ENCODE assay signal across 36 mouse cellular contexts in the genomic region with DNA sequence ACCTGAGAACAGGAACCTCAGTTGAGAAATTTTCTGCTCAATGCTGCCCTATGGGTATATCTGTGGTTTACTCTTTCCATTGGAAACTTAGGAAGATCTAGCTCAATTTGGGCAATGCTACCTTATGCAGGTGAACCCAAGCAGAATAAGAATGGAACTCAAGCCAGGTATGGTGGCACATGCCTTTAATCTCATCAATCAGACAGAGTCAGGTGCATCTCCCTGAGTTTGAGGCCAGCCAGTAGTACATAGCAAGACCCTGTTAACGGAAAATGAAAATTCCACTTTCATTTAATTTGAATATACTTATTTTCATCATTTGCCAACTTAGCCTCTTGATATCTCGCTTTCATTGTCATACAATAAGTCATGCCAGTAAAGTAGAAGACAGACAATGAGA. TPM values are rescaled to one million over a fixed set of nuclear protein-coding genes. Genes with fewer than 3 reads are reported as not detected.
"Had no signal": no experiment of that assay in that cellular context is flagged by ENCODE, and none has a peak within 500 bp of the region (broad histone marks: within the 10 kb centered on the region; RNA-seq: fewer than 3 reads in every experiment).

No protein-coding gene starts in this region.

- DNase-seq: gastrocnemius, adult 2 months; gastrocnemius, postnatal 10 days; gastrocnemius, postnatal 25 days; heart, adult 18-20 months; heart, postnatal 10 days; heart, postnatal 4 days; kidney, adult 18-20 months; kidney, adult 8-10 months; kidney, postnatal 10 days; kidney, postnatal 25 days; kidney, postnatal 4 days; liver had no signal

- H3K27ac ChIP-seq: gastrocnemius, adult 2 months; hindbrain, embryonic 12.5 days; hindbrain, embryonic 14.5 days; intestine, embryonic 15.5 days; layer of hippocampus, adult 2 months; left cerebral cortex, adult 2 months; limb, embryonic 10.5 days; limb, embryonic 12.5 days had no signal

- ATAC-seq: hindbrain, embryonic 16.5 days; inflammation-experienced regulatory T-cells, adult 6 months; intestine, embryonic 15.5 days; intestine, postnatal 0 days had no signal

- H3K4me2 ChIP-seq: heart, embryonic 11.5 days; hindbrain, embryonic 12.5 days; hindbrain, embryonic 14.5 days; intestine, embryonic 15.5 days; limb, embryonic 12.5 days; liver, embryonic 11.5 days had no signal

- H3K9me3 ChIP-seq: hindbrain, embryonic 12.5 days; intestine, embryonic 15.5 days had no signal

- H3K4me3 ChIP-seq: gastrocnemius, adult 2 months; hindbrain, embryonic 12.5 days; intestine, embryonic 15.5 days; layer of hippocampus, adult 2 months; left cerebral cortex, adult 2 months; limb, embryonic 10.5 days; limb, embryonic 12.5 days had no signal

- H3K27me3 ChIP-seq: hindbrain, embryonic 12.5 days; intestine, embryonic 15.5 days; limb, embryonic 12.5 days had no signal

- H3K9ac ChIP-seq: hindbrain, embryonic 12.5 days; hindbrain, embryonic 14.5 days; intestine, embryonic 15.5 days; limb, embryonic 12.5 days had no signal

- H3K4me1 ChIP-seq: hindbrain, embryonic 12.5 days; intestine, embryonic 15.5 days; limb, embryonic 10.5 days; limb, embryonic 12.5 days had no signal

- H3K36me3 ChIP-seq: hindbrain, embryonic 12.5 days; intestine, embryonic 15.5 days; limb, embryonic 10.5 days; limb, embryonic 12.5 days had no signal

RNA-seq across cellular contexts. Expression of a gene that starts 2.1 kb away (rescaled TPM):
- total RNA-seq: gastrocnemius, adult 2 months; gastrocnemius, postnatal 10 days; gastrocnemius, postnatal 25 days; gastrocnemius, postnatal 4 days; heart, adult 18-20 months; heart, postnatal 10 days; heart, postnatal 25 days; heart, postnatal 4 days; layer of hippocampus, adult 2 months; layer of hippocampus, postnatal 10 days; layer of hippocampus, postnatal 25 days; left cerebral cortex, adult 2 months; left cerebral cortex, postnatal 14 days; left cerebral cortex, postnatal 36 days had no signal
- polyA plus RNA-seq: frontal cortex, adult 2 months; heart, embryonic 11.5 days; heart, embryonic 14.5 days; heart, embryonic 16.5 days; hindbrain, embryonic 12.5 days; hindbrain, embryonic 14.5 days; hindbrain, embryonic 16.5 days; intestine, embryonic 15.5 days; intestine, postnatal 0 days; kidney, embryonic 14.5 days; kidney, embryonic 16.5 days; limb, embryonic 10.5 days; limb, embryonic 12.5 days; limb, embryonic 14.5 days; liver, embryonic 11.5 days had no signal
